Comparison of ENCODE assay signal across 8 mouse cellular contexts in genomic region chr13:63918733-63919422, GRCm38 (mm10).
DNase-seq lines count a peak whose midpoint lies in the region; ATAC-seq and TF ChIP-seq lines count a peak whose summit lies in the region.

No protein-coding gene starts in this region.

- no peak overlapping the region for H3K9ac ChIP-seq in midbrain, embryonic 15.5 days

- 42% methylated on average over 18 of the region's 18 CpGs for WGBS in midbrain, embryonic 15.5 days

- H3K27me3 ChIP-seq in midbrain, embryonic 15.5 days (replicated peaks), result peaks cover 22% of the 10 kb centered on the region

- peak; percentile 48 for DNase-seq in retina, postnatal 1 day
- no peak for DNase-seq in retina, embryonic 14.5 days (ENCODE audit: low spot score)
- DNase-seq in heart, postnatal 4 days, result peak; percentile 19
- DNase-seq in layer of hippocampus, adult 9-11 months, result peak; percentile 91
- no peak for DNase-seq in embryo, embryonic 10 days (ENCODE audit: low spot score)

- H3K27ac ChIP-seq in embryonic fibroblast, embryonic 13.5 days (ENCODE audit: insufficient read depth, low read length), result peak overlapping the region; percentile 58
- peak overlapping the region; percentile 57 for H3K27ac ChIP-seq in midbrain, embryonic 15.5 days

- peaks cover 18% of the 10 kb centered on the region for H3K4me1 ChIP-seq in embryonic fibroblast, embryonic 13.5 days (ENCODE audit: control insufficient read depth, insufficient read depth, low read length)
- H3K4me1 ChIP-seq in midbrain, embryonic 15.5 days, result peaks cover 20% of the 10 kb centered on the region

- no peak for TF ChIP-seq POLR2A in embryonic fibroblast, embryonic 13.5 days (IDR thresholded peaks at IDR 0.05; ENCODE audit: low read depth, low read length)

- peak overlapping the region; percentile 23 for H3K4me2 ChIP-seq in midbrain, embryonic 15.5 days

- H3K9me3 ChIP-seq in midbrain, embryonic 15.5 days, result 0 out of 2 replicates have a peak, but pooled peaks cover 4% of the 10 kb centered on the region

- ATAC-seq in midbrain, embryonic 15.5 days (replicated peaks), result peak; percentile 60
- ATAC-seq in erythroid progenitor cell, adult 5-6 weeks (replicated peaks; ENCODE audit: low FRiP score, poor library complexity, severe bottlenecking), result no peak

- H3K4me3 ChIP-seq in embryonic fibroblast, embryonic 13.5 days (ENCODE audit: insufficient read depth, low read length), result no peak overlapping the region
- H3K4me3 ChIP-seq in midbrain, embryonic 15.5 days, result no peak overlapping the region

- TF ChIP-seq CTCF in embryonic fibroblast, embryonic 13.5 days (IDR thresholded peaks at IDR 0.05; ENCODE audit: borderline replicate concordance, insufficient read depth, low read length), result no peak

- H3K36me3 ChIP-seq in midbrain, embryonic 15.5 days (replicated peaks), result no peaks in the 10 kb centered on the region

Comparison
In these comparisons a context has a peak if more than half of its experiments do, and no peak if none do; other contexts are left out.
1. DNase-seq: peak in retina, postnatal 1 day (single experiment), heart, postnatal 4 days (single experiment) and layer of hippocampus, adult 9-11 months (single experiment); none in retina, embryonic 14.5 days (single experiment) and embryo, embryonic 10 days (single experiment).